Mouse (Mus musculus) WW6 (cell line): Measurements from ENCODE around the gene Gm4565.
"Not testable (repeated sequence)": the region's sequence is repeated elsewhere in the genome, so short reads cannot be mapped to it uniquely, and the experiment has no call there.

Experiments
- DNase-seq: peaks from one replicate; pipeline ENCODE4 v3.0.0-alpha.2; 2013; ENCODE audit warnings: low read depth, low spot score

Gene Gm4565

DNA sequence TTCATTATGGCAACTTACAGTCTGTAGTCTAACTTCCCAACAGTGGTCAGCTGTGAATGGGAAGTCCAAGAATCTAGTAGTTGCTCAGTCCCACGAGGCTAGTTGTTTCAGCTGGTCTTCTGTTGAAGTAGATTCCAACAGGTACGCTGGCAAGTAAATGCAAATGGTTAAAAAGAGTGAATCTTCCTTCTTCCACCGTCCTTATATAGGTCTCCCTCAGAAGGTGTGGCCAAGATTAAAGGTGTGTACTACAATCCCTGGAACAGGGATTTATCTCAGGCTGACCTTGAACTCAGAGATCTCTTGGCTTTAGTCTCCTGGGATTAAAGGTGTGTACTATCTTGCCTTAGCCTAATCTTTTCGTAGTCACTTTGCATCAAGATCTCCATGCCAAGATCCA lies at the start of gene Gm4565:
Gene Gm4565, minus strand, starts transcription at position 101 of the 400 bp plus-strand sequence.
- not testable (repeated sequence) for DNase-seq

DNA sequence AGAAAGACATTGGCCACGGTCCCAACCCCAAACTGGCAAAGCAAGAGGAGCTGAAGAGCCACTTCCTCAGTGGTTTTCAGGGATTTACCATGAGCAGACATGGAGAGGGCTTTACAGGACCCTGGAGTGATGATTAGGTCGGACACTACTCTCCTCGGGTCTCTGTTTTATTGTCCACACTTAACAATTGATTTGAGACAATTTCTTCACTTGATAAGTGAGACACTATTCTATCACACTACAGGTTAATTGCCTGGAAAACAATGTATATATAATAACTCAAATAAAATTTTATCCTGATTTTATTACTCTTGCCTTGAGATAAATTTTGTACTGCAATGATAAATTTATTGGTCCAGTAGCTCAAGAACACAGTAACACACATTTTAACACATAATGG lies 22.7 kb downstream of the Gm4565 start, which contains the start of gene Gm4201:
Gene Gm4201, minus strand, starts transcription at position 101 of the 400 bp plus-strand sequence.
- not testable (repeated sequence) for DNase-seq

DNA sequence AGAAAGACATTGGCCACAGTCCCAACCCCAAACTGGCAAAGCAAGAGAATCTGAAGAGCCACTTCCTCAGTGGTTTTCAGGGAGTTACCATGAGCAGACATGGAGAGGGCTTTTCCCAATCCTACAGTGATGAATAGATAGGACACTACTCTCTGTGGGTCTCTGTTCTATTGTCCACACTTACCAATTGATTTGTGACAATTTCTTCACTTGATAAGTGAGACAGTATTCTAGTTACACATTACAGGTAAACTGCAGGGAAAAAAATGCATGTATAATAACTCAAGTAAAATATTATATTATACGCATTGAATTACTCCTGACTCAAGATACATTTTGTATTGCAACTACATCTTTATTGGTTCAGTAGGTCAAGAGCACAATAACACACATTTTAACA lies 53.1 kb downstream of the Gm4565 start, which contains the start of gene Gm8677:
Gene Gm8677, minus strand, starts transcription at position 101 of the 400 bp plus-strand sequence.
- DNase-seq = not testable (repeated sequence)
